Mouse (Mus musculus) thymus, adult 2 months (tissue): ENCODE data around the gene 1700113H08Rik. TPM values are rescaled to one million over a fixed set of nuclear protein-coding genes. Genes with fewer than 3 reads are reported as not detected.

Experiments used
- DNase-seq: peaks from one replicate; pipeline ENCODE4 v3.0.0; 2021
- H3K27ac ChIP-seq: fragments of 200-500 bp; 2 replicates; pipeline ENCODE4 v1.5.1; 2012; ENCODE audit warnings: low read length, control low read depth; ENCODE audit not compliant: control insufficient read depth, insufficient read depth
- H3K27me3 ChIP-seq: fragments of 200-500 bp; 2 replicates; pipeline ENCODE4 v1.6.1; 2012; ENCODE audit warnings: mild to moderate bottlenecking, low read length, moderate library complexity, mixed read lengths; ENCODE audit not compliant: control insufficient read depth, insufficient read depth
- H3K36me3 ChIP-seq: fragments of 200-500 bp; 2 replicates; pipeline ENCODE4 v1.6.1; 2012; ENCODE audit warnings: mild to moderate bottlenecking, low read length, moderate library complexity; ENCODE audit not compliant: control insufficient read depth, insufficient read depth
- H3K4me1 ChIP-seq: fragments of 200-500 bp; replicated peaks from 2 replicates; pipeline ENCODE4 v1.6.1; 2012; ENCODE audit warnings: low read length; ENCODE audit not compliant: control insufficient read depth, insufficient read depth
- H3K4me3 ChIP-seq: fragments of 200-500 bp; 2 replicates; pipeline ENCODE4 v1.5.1; 2012; ENCODE audit warnings: mild to moderate bottlenecking, low read length, control low read depth, moderate library complexity; ENCODE audit not compliant: control insufficient read depth, insufficient read depth
- CTCF ChIP-seq: fragments of 200-500 bp; IDR thresholded peaks from 2 replicates; pipeline ENCODE4 v1.5.1; 2012; ENCODE audit warnings: mild to moderate bottlenecking, control low read depth, low read length, moderate library complexity, borderline replicate concordance; ENCODE audit not compliant: control insufficient read depth, poor library complexity, insufficient read depth; ENCODE audit errors: extremely low read depth
- POLR2A ChIP-seq: fragments of 200-500 bp; IDR thresholded peaks from 2 replicates; pipeline ENCODE4 v1.6.1; 2012; ENCODE audit warnings: mild to moderate bottlenecking, low read length, control low read depth, moderate library complexity; ENCODE audit not compliant: control insufficient read depth, poor library complexity, insufficient read depth; ENCODE audit errors: extremely low read depth
- WGBS: fragments of 180-500 bp; shearing (Covaris S2); methylation state at CpG from one replicate; pipeline ENCODE4 v1.1.7; 2018; 5-methylcytosine and 5-hydroxymethylcytosine counted together
- polyA plus RNA-seq: library from polyadenylated mRNA; depleted of rRNA; stranded (reverse); fragments of >200 nt; gene quantifications from 2 replicates; pipeline ENCODE4 v1.2.3, GENCODE M21; 2012; rRNA removed

The 1700113H08Rik gene
- 0.08 TPM in 1 of 2 replicates, not detected in the other for polyA plus RNA-seq

DNA sequence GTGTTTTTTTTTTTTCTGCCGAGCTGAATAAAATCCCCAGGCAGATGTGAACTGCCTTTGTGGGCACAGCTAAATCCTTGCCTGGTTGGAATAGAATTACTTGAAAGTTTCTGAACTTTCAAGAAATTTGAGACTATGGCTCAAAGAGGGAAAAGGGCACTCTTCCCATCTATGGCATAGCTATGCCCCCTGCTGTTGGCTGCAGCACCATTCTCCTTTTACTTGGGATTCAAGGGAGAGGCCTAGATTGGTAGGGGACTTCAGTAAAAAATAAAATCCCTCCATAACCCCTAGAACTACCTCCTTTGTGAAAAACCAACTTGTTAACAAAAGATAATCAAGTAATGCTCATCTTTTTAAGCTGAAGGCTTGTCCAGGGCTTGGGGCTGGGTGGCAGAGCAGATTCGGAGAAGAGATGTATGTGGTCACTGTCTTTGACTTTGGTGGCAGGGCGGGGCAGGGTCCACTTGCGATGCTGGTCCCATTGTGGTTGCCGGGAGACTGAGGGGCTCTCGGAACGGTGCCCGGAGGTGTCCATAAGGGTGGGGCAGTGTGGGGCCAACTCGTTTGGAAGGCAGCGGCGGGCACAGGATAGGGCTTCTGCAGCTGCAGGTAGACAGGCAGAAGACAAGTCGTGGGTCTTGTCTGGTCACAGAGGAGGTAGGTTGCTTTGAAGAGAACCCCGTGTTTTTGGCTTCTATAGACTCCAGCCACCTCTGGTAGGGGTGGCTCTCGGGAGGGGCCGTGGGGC lies at the start of gene 1700113H08Rik:
Gene 1700113H08Rik, plus strand, starts transcription at position 546 of the 751 bp plus-strand sequence.
- H3K4me1 ChIP-seq, result peaks cover 19% of the 10 kb centered on the region
- WGBS, result 35% methylated on average over 15 of the region's 15 CpGs
- H3K27me3 ChIP-seq, result no peaks in the 10 kb centered on the region
- peak within 1 kb of the TSS; percentile 7 for H3K4me3 ChIP-seq
- TF ChIP-seq CTCF, result no peak
- TF ChIP-seq POLR2A, result no peak
- DNase-seq, result peak; percentile 11
- no peak within 1 kb of the TSS for H3K27ac ChIP-seq
- H3K36me3 ChIP-seq, result no peaks in the 10 kb centered on the region

GRCm38 (mm10) chr10:87008215-87008499 lies 49.7 kb upstream of the 1700113H08Rik start:
- H3K4me1 ChIP-seq, result no peaks in the 10 kb centered on the region
- no peaks in the 10 kb centered on the region for H3K27me3 ChIP-seq
- no peak for DNase-seq
- 89% methylated on average over 3 of the region's 3 CpGs for WGBS
- H3K36me3 ChIP-seq, result no peaks in the 10 kb centered on the region
- H3K27ac ChIP-seq, result no peak overlapping the region
- H3K4me3 ChIP-seq, result no peak overlapping the region
- TF ChIP-seq CTCF, result no peak
- TF ChIP-seq POLR2A, result no peak

DNA sequence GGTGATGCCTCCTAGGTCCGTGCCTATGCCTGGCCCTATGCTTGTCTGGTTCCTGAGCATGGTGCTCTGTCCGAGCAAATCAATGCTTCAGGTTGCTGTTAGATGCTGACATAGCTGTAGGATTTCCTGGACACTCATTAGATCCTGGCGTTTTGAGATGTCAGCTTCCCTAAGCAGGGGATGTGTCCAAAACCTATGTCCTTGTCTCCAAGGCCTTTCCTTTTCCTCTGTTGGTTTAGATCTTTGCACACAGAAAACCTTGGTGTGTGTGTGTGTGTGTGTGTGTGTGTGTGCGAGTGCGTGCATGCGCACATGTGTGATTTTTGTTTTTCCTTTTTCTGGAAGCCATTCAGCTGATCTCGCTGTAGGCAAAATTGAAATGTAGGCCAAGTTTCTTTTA lies 45.8 kb upstream of the 1700113H08Rik start:
- Histone ChIP-seq H3K4me1 (no peaks in the 10 kb centered on the region), H3K36me3 (no peaks in the 10 kb centered on the region), H3K27ac (no peak overlapping the region), H3K27me3 (no peaks in the 10 kb centered on the region), H3K4me3 (no peak overlapping the region)
- no peak for DNase-seq
- 94% methylated on average over 7 of the region's 7 CpGs for WGBS
- no peak for TF ChIP-seq POLR2A
- TF ChIP-seq CTCF, result no peak

- Histone ChIP-seq H3K36me3 (no peaks in the 10 kb centered on the region), H3K27ac (no peak overlapping the region), H3K4me1 (no peaks in the 10 kb centered on the region), H3K27me3 (no peaks in the 10 kb centered on the region), H3K4me3 (no peak overlapping the region)
- TF ChIP-seq CTCF, result no peak
- 79% methylated on average over 7 of the region's 7 CpGs for WGBS
- no peak for DNase-seq
Measured at GRCm38 (mm10) chr10:87014391-87014965, 43.4 kb upstream of the 1700113H08Rik start.

- no peaks in the 10 kb centered on the region for H3K27me3 ChIP-seq
- H3K4me1 ChIP-seq, result no peaks in the 10 kb centered on the region
- DNase-seq, result no peak
- H3K27ac ChIP-seq, result no peak overlapping the region
- no peak for TF ChIP-seq CTCF
- TF ChIP-seq POLR2A, result no peak
- H3K36me3 ChIP-seq, result no peaks in the 10 kb centered on the region
- WGBS, result 75% methylated on average over 5 of the region's 5 CpGs
- H3K4me3 ChIP-seq, result no peak overlapping the region
Measured at GRCm38 (mm10) chr10:87015403-87015802, 42.4 kb upstream of the 1700113H08Rik start.

- H3K27ac ChIP-seq, result no peak overlapping the region
- no peaks in the 10 kb centered on the region for H3K4me1 ChIP-seq
- no peaks in the 10 kb centered on the region for H3K27me3 ChIP-seq
- TF ChIP-seq CTCF (no peak), POLR2A (no peak)
- no peak for DNase-seq
- no peak overlapping the region for H3K4me3 ChIP-seq
- no peaks in the 10 kb centered on the region for H3K36me3 ChIP-seq
- WGBS, result 67% methylated on average over 9 of the region's 9 CpGs
Measured at GRCm38 (mm10) chr10:87016151-87016692, 41.6 kb upstream of the 1700113H08Rik start.

GRCm38 (mm10) chr10:87018876-87019275 lies 39.0 kb upstream of the 1700113H08Rik start:
- TF ChIP-seq POLR2A (no peak), CTCF (no peak)
- H3K4me3 ChIP-seq, result no peak overlapping the region
- H3K27ac ChIP-seq, result no peak overlapping the region
- H3K36me3 ChIP-seq, result no peaks in the 10 kb centered on the region
- DNase-seq, result no peak
- H3K27me3 ChIP-seq, result no peaks in the 10 kb centered on the region
- WGBS, result 86% methylated on average over 9 of the region's 9 CpGs
- H3K4me1 ChIP-seq, result no peaks in the 10 kb centered on the region
